Mouse (Mus musculus) C2C12 (cell line): ENCODE measurements at regions not wholly inside any gene's neighbourhood (a gene's known extent, or its start where the extent isn't known, plus 50 kb on each side); places are given as distances from the start of the nearest gene placed in this dataset.

Source experiments
- CEBPB ChIP-seq: IDR thresholded peaks from one replicate; pipeline ENCODE4 v1.6.1; 2011; ENCODE audit warnings: low read depth, mild to moderate bottlenecking, control low read depth, moderate library complexity
- CTCF ChIP-seq: IDR thresholded peaks from one replicate; pipeline ENCODE4 v1.5.1; 2011; ENCODE audit not compliant: control insufficient read depth, insufficient read depth, insufficient read length
- FOSL1 ChIP-seq: IDR thresholded peaks from one replicate; pipeline ENCODE4 v1.8.0; 2011; ENCODE audit warnings: mild to moderate bottlenecking, low read length; ENCODE audit not compliant: poor library complexity, insufficient read depth, severe bottlenecking
- MYOG ChIP-seq: IDR thresholded peaks from one replicate; pipeline ENCODE4 v1.6.1; 2011; ENCODE audit not compliant: control insufficient read depth, insufficient read length; ENCODE audit errors: extremely low read depth
- USF1 ChIP-seq: IDR thresholded peaks from one replicate; pipeline ENCODE4 v1.6.1; 2011; ENCODE audit warnings: low read depth, mild to moderate bottlenecking, control low read depth, moderate library complexity

- TF ChIP-seq USF1: no peak
- TF ChIP-seq CEBPB: no peak
- no peak for TF ChIP-seq CTCF
- no peak for TF ChIP-seq MYOG
- TF ChIP-seq FOSL1: no peak
Observed at GRCm38 (mm10) chr4:125794679-125795078, 229.7 kb upstream of the Csf3r start.
